22 mouse cellular contexts compared by ENCODE assay signal in the genomic region with DNA sequence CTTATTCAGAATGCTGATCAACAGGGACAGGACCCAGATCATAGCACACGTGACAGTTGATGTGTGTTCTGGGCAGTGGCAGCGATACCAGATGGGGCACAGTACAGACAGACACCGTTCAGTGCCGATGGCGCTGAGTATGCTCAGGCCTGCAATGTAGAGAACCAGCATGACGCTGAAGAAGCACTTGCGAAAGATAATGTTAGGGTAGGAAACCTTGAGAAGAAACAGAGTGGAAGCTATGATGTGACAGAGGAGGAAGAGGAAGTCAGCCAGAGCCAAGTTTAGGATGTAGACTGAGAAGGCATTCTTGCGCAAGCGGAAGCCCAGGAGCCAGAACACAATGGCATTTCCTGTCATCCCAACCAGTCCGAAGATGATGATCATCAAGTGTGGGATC. TPM values are rescaled to one million over a fixed set of nuclear protein-coding genes. Genes with fewer than 3 reads are reported as not detected.
"Had no signal": no experiment of that assay in that cellular context is flagged by ENCODE, and none has a peak within 500 bp of the region (broad histone marks: within the 10 kb centered on the region; RNA-seq: fewer than 3 reads in every experiment).

No protein-coding gene starts in this region.

- H3K27me3 ChIP-seq: midbrain, embryonic 13.5 days; midbrain, embryonic 15.5 days; neural tube, embryonic 12.5 days; stomach, embryonic 15.5 days had no signal

- H3K9ac ChIP-seq: liver, embryonic 14.5 days; lung, embryonic 14.5 days; midbrain, embryonic 13.5 days; midbrain, embryonic 15.5 days; neural tube, embryonic 12.5 days; stomach, embryonic 15.5 days had no signal

- H3K4me2 ChIP-seq: lung, embryonic 14.5 days; midbrain, embryonic 11.5 days; midbrain, embryonic 13.5 days; midbrain, embryonic 15.5 days; neural tube, embryonic 12.5 days; stomach, embryonic 15.5 days had no signal

- H3K27ac ChIP-seq: liver, embryonic 14.5 days; midbrain, embryonic 13.5 days; midbrain, embryonic 15.5 days; neural tube, embryonic 12.5 days; stomach, embryonic 15.5 days; stomach, postnatal 0 days had no signal

- H3K9me3 ChIP-seq: stomach, embryonic 15.5 days had no signal

- H3K4me3 ChIP-seq: midbrain, embryonic 13.5 days; midbrain, embryonic 15.5 days; neural tube, embryonic 12.5 days; stomach, embryonic 15.5 days had no signal

- DNase-seq: lung, adult 18-20 months; lung, embryonic 14.5 days; lung, postnatal 10 days; lung, postnatal 4 days; right cerebral cortex, postnatal 14 days; thymus, adult 2 months; thymus, postnatal 25 days had no signal

- H3K36me3 ChIP-seq: midbrain, embryonic 13.5 days; midbrain, embryonic 15.5 days; neural tube, embryonic 12.5 days; stomach, embryonic 15.5 days had no signal

- ATAC-seq: midbrain, embryonic 13.5 days; midbrain, embryonic 15.5 days had no signal

- H3K4me1 ChIP-seq: midbrain, embryonic 13.5 days; midbrain, embryonic 15.5 days; neural tube, embryonic 12.5 days; stomach, embryonic 15.5 days had no signal

RNA-seq across cellular contexts. Expression of gene Mrgpra1, which starts 44.2 kb away (rescaled TPM):
- total RNA-seq: midbrain, postnatal 0 days; monocyte, adult 5-6 weeks; neutrophil, adult 5-6 weeks had no signal
- polyA plus RNA-seq: liver, embryonic 14.5 days; liver, embryonic 16.5 days; lung, embryonic 14.5 days; lung, embryonic 16.5 days; midbrain, embryonic 11.5 days; midbrain, embryonic 13.5 days; midbrain, embryonic 15.5 days; midbrain, postnatal 0 days; neural tube, embryonic 12.5 days; neural tube, embryonic 14.5 days; spleen, adult 2 months; stomach, embryonic 15.5 days; stomach, postnatal 0 days; testis, adult 2 months had no signal

RNA-seq across cellular contexts. Expression of gene Mrgpra9, which starts 57.2 kb away (rescaled TPM):
- total RNA-seq: midbrain, postnatal 0 days; monocyte, adult 5-6 weeks; neutrophil, adult 5-6 weeks had no signal
- polyA plus RNA-seq: liver, embryonic 14.5 days; liver, embryonic 16.5 days; midbrain, embryonic 11.5 days; midbrain, embryonic 13.5 days; midbrain, embryonic 15.5 days; midbrain, postnatal 0 days; neural tube, embryonic 12.5 days; neural tube, embryonic 14.5 days; spleen, adult 2 months; stomach, embryonic 15.5 days; stomach, postnatal 0 days; testis, adult 2 months had no signal
